Mouse (Mus musculus) embryo, embryonic 9.5 days (tissue): Measurements from ENCODE around the gene Pfdn5.
A peak's percentile ranks its signal among the peaks of the same experiment; 100 is the strongest.
"Not testable (repeated sequence)": the region's sequence is repeated elsewhere in the genome, so short reads cannot be mapped to it uniquely, and the experiment has no call there.

Source experiments
- DNase-seq: peaks from one replicate; pipeline ENCODE4 v3.0.0-alpha.2; 2017; ENCODE audit errors: extremely low spot score

Gene Pfdn5

GRCm38 (mm10) chr15:102335254-102335653, 9.3 kb downstream of the Pfdn5 start:
- no peak for DNase-seq

GRCm38 (mm10) chr15:102335925-102336324, 10.0 kb downstream of the Pfdn5 start:
- not testable (repeated sequence) for DNase-seq

- no peak for DNase-seq
Observed at GRCm38 (mm10) chr15:102336946-102337345, 11.0 kb downstream of the Pfdn5 start.

GRCm38 (mm10) chr15:102339612-102340011, 13.7 kb downstream of the Pfdn5 start:
- DNase-seq, result no peak

GRCm38 (mm10) chr15:102341580-102341979, 15.7 kb downstream of the Pfdn5 start:
- peak; percentile 40 for DNase-seq

- no peak for DNase-seq
Observed at GRCm38 (mm10) chr15:102344490-102344889, 18.6 kb downstream of the Pfdn5 start.

GRCm38 (mm10) chr15:102346444-102346843, 20.5 kb downstream of the Pfdn5 start:
- no peak for DNase-seq

GRCm38 (mm10) chr15:102350138-102350941, 24.4 kb downstream of the Pfdn5 start, which contains the start of gene Aaas:
Aaas (minus strand) TSS chr15:102350771.
- peak; percentile 95 for DNase-seq

- DNase-seq, result no peak
Observed at GRCm38 (mm10) chr15:102350942-102351291, 25.0 kb downstream of the Pfdn5 start.

GRCm38 (mm10) chr15:102352177-102352576, 26.3 kb downstream of the Pfdn5 start:
- no peak for DNase-seq

GRCm38 (mm10) chr15:102353986-102354385, 28.1 kb downstream of the Pfdn5 start:
- no peak for DNase-seq

GRCm38 (mm10) chr15:102355134-102355870, 29.4 kb downstream of the Pfdn5 start:
- DNase-seq, result peak; percentile 86

- DNase-seq, result peak; percentile 86
Observed at GRCm38 (mm10) chr15:102355871-102356441, 30.0 kb downstream of the Pfdn5 start.

GRCm38 (mm10) chr15:102356501-102357325, 30.8 kb downstream of the Pfdn5 start:
- peak; percentile 44 for DNase-seq

GRCm38 (mm10) chr15:102358126-102358525, 32.2 kb downstream of the Pfdn5 start:
- DNase-seq, result no peak

- DNase-seq, result no peak
Observed at GRCm38 (mm10) chr15:102358834-102359233, 32.9 kb downstream of the Pfdn5 start.

- peak; percentile 38 for DNase-seq
Observed at GRCm38 (mm10) chr15:102362648-102363047, 36.7 kb downstream of the Pfdn5 start.

GRCm38 (mm10) chr15:102364678-102365077, 38.8 kb downstream of the Pfdn5 start:
- DNase-seq, result no peak

GRCm38 (mm10) chr15:102366238-102366637, 40.3 kb downstream of the Pfdn5 start:
- no peak for DNase-seq

- no peak for DNase-seq
Observed at GRCm38 (mm10) chr15:102366733-102367344, 40.9 kb downstream of the Pfdn5 start, which contains the start of gene Sp7. Sp7 (minus strand) TSS chr15:102367182.

GRCm38 (mm10) chr15:102369972-102370371, 44.1 kb downstream of the Pfdn5 start:
- DNase-seq, result no peak
